Mouse (Mus musculus): ENCODE measurements around the gene Rara. TPM values are rescaled to one million over a fixed set of nuclear protein-coding genes. Genes with fewer than 3 reads are reported as not detected.

Rara gene
- polyA plus RNA-seq, 1 experiment from 2014 or later, result 44.7 TPM

DNA sequence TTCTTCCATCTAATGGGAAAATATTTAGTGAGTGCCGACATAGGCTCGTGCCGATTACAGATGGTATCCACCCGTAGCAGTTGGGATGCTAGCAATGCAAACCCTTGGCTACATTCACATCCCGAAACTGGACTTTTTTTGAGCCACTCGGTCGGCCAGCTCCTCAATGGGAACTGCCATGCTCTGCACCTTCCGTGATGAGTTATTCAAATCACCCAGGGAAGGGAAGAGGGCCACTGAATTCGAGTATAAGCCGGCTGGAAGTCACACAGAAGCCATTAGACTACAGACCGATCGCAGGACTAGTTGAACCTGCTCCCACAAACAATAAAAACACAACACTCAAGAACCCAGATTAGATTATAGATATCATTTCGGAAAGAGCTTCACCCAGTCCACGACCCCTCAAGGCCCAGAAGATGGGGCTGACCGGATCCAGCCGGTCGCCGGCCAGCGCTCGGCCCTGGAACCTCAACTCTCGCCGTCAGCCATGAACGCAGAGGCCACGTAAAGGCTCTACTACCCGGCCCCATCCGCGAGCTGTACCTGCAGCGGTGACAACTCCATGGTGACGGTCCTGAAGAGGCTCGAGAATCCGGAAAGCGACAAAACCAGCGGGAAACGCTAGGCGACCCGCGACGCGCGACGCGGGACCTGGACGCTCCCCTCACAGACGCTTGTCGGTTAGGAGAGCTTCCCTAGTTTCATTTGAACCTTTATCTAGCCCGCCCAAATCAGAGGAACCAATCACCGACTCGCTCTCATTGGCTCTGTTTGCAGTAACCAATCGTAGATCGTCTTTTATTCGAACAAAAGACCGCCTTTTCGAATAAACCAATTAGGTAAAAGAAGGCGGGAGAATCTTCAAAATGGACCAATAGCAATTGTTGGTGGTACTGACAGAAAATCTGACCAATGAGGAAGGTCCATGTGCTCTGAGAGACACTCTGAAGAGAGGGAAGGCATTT lies 96.2 kb downstream of the Rara start, which contains the start of gene Top2a:
Gene Top2a (minus strand): TSS at position 690 of the 968 bp plus-strand sequence.
- H3K27me3 ChIP-seq, result no peaks in the 10 kb centered on the region
- ATAC-seq (ENCODE audit: insufficient number of reproducible peaks, insufficient read depth, low FRiP score, low TSS enrichment, low read depth), result peak; percentile 93
- peak within 1 kb of the TSS; percentile 70 for H3K4me3 ChIP-seq
- H3K27ac ChIP-seq, result peak within 1 kb of the TSS; percentile 69
- no peaks in the 10 kb centered on the region for H3K9me3 ChIP-seq
- H3K4me2 ChIP-seq, result peak within 1 kb of the TSS; percentile 70
- under 1% methylated on average over 54 of the region's 54 CpGs for WGBS
- peak within 1 kb of the TSS; percentile 83 for H3K9ac ChIP-seq
- H3K4me1 ChIP-seq, result peaks cover 20% of the 10 kb centered on the region
- peaks cover 29% of the 10 kb centered on the region for H3K36me3 ChIP-seq

Other genes starting within 250 kb of the Rara start
- 196 and 207 TPM in 2 replicates for gene Psmd3, start 245.3 kb upstream of the Rara start, polyA plus RNA-seq (2015; fragmentation: Nextera tagmentation; extraction: Ambion mirVana)
- not detected in 2 replicates for gene Csf3, start 226.6 kb upstream of the Rara start, polyA plus RNA-seq (2015; fragmentation: Nextera tagmentation; extraction: Ambion mirVana)
- 63.8 and 65.0 TPM in 2 replicates for gene Med24, start 198.4 kb upstream of the Rara start, polyA plus RNA-seq (2015; fragmentation: Nextera tagmentation; extraction: Ambion mirVana)
- 46.5 and 47.3 TPM in 2 replicates for gene Thra, start 187.2 kb upstream of the Rara start, polyA plus RNA-seq (2015; fragmentation: Nextera tagmentation; extraction: Ambion mirVana)
- 1.4 and 1.5 TPM in 2 replicates for gene Nr1d1, start 152.5 kb upstream of the Rara start, polyA plus RNA-seq (2015; fragmentation: Nextera tagmentation; extraction: Ambion mirVana)
- 31.5 and 33.0 TPM in 2 replicates for gene Msl1, start 132.3 kb upstream of the Rara start, polyA plus RNA-seq (2015; fragmentation: Nextera tagmentation; extraction: Ambion mirVana)
- gene Casc3, start 122.9 kb upstream of the Rara start, polyA plus RNA-seq (2015; fragmentation: Nextera tagmentation; extraction: Ambion mirVana), result 39.0 and 40.3 TPM in 2 replicates
- 3.9 and 4.7 TPM in 2 replicates for gene Rapgefl1, start 91.0 kb upstream of the Rara start, polyA plus RNA-seq (2015; fragmentation: Nextera tagmentation; extraction: Ambion mirVana)
- gene Wipf2, start 64.2 kb upstream of the Rara start, polyA plus RNA-seq (2015; fragmentation: Nextera tagmentation; extraction: Ambion mirVana), result 6.3 and 6.8 TPM in 2 replicates
- 26.9 and 31.5 TPM in 2 replicates for gene Cdc6, start 20.0 kb upstream of the Rara start, polyA plus RNA-seq (2015; fragmentation: Nextera tagmentation; extraction: Ambion mirVana)
- gene Gjd3, start 55.2 kb downstream of the Rara start, polyA plus RNA-seq (2015; fragmentation: Nextera tagmentation; extraction: Ambion mirVana), result 0.34 and 0.44 TPM in 2 replicates
- 272 and 279 TPM in 2 replicates for gene Top2a, start 96.4 kb downstream of the Rara start, polyA plus RNA-seq (2015; fragmentation: Nextera tagmentation; extraction: Ambion mirVana)
- 1,128 and 1,158 TPM in 2 replicates for gene Igfbp4, start 113.4 kb downstream of the Rara start, polyA plus RNA-seq (2015; fragmentation: Nextera tagmentation; extraction: Ambion mirVana)
- gene Tns4, start 161.5 kb downstream of the Rara start, polyA plus RNA-seq (2015; fragmentation: Nextera tagmentation; extraction: Ambion mirVana), result 0.53 and 0.73 TPM in 2 replicates
- gene Ccr7, start 227.3 kb downstream of the Rara start, polyA plus RNA-seq (2015; fragmentation: Nextera tagmentation; extraction: Ambion mirVana), result 0.30 and 0.69 TPM in 2 replicates